Mouse (Mus musculus) testis, adult 2 months (tissue): ENCODE measurements around the gene Fry.

Experiments
- CTCF ChIP-seq: fragments of 200-500 bp; IDR thresholded peaks from 2 replicates; pipeline ENCODE4 v1.5.1; 2012; ENCODE audit warnings: low read depth, mild to moderate bottlenecking, inconsistent platforms, low read length, moderate library complexity; ENCODE audit not compliant: control insufficient read depth, insufficient read depth, insufficient replicate concordance
- POLR2A ChIP-seq: fragments of 200-500 bp; IDR thresholded peaks from 2 replicates; pipeline ENCODE4 v1.6.1; 2012; ENCODE audit warnings: low read depth, mild to moderate bottlenecking, inconsistent platforms, low read length, moderate library complexity; ENCODE audit not compliant: control insufficient read depth

GRCm38 (mm10) chr5:150519551-150519950 is 401.1 kb downstream of the Fry start:
- TF ChIP-seq CTCF (no peak), POLR2A (no peak)
